Mouse (Mus musculus): ENCODE data around the gene Ankrd22.

Ankrd22 gene

DNA sequence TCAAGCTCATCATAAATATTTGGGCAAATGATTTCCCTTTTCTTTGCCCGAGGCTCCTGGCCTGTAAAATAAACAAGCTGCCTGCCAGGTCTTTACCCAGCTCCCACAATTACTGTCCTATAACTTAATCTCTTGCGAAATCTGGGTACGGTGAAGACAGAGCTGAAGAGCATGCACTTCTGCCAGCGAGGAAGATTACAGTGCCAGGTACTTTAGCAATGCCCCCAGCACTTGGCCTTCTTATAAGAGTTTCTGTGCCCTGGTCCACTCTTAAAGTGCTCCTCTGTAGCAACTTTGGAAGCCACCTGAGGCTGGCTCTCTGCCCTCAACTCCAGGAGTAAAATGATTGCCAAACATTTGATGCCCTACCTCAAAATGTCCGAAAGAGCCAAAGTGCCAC, 70.5 kb downstream of the Ankrd22 start:
- no peak for DNase-seq (ENCODE audit: low read depth, low spot score)

GRCm38 (mm10) chr19:34089011-34089680, 76.7 kb downstream of the Ankrd22 start:
- DNase-seq (ENCODE audit: low read depth, low spot score): no peak

DNA sequence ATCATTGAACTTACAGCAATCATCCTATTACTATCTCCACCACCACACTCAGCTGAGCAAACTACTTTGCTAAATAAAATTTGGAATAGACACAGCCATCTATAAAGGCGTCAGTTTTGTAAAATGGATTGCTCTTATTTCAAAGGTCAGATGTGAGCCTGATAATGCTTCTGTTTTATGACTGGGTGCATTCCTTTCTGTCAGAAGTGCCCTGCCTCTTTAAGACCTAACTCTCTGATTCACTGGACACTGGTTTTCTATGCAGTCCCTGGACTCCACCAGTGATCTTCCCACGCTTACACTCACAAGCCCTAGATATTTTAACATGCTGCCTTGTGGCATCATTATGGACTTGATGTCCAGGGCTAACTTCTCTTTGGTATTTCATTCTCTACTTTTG, 87.7 kb downstream of the Ankrd22 start:
- no peak for DNase-seq (ENCODE audit: low read depth, low spot score)

DNA sequence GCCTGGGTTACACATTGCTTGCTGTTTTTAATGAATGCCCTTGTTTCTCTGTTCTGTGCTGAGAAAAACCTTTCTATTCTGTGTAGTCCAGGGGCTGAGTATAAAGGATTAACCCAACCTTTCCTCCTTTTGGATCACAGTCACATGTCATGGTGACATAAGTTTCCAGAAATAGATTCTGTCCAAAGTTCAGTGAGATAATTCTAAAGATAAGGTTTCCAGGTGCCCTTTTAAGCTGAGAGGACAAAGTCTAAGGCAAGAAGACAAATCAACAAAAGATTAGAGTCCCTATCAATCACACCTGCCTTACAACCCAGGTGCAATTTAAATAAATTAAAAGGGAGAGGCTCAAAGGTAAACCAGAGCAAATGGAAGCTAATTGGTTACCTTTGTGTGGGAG, 91.6 kb downstream of the Ankrd22 start:
- no peak for DNase-seq (ENCODE audit: low read depth, low spot score)
